Mouse (Mus musculus): ENCODE results near the gene Dguok.

The Dguok gene

GRCm38 (mm10) chr6:83506258-83507167 lies at the start of gene Dguok:
Gene Dguok, minus strand, starts transcription at chr6:83506969.
- ChIA-PET POLR2A (interaction anchor here in 3 of 4 experiments (0.6 to 1.5 kb wide), 30 partner anchors 8 to 452 kb away, joined by 3 to 12 read pairs (median 3); partner anchors contain the start of genes Mob1a (in 2 of the 3), Mthfd2 (in 2 of the 3), Aup1 (in 1 of the 3) and Vax2 (in 1 of the 3)), CTCF (interaction anchor here in 3 of 4 experiments (0.5 to 1.0 kb wide), 5 partner anchors 76 to 1730 kb away, joined by 3 to 7 read pairs (median 4); partner anchors contain the start of gene Dctn1 (in 1 of the 3))

- CTCF ChIA-PET = no interaction called here
- POLR2A ChIA-PET = interaction anchor here in 1 of 4 experiments (0.9 kb wide), 1 partner anchor 9 kb away, joined by 4 read pairs; no protein-coding TSS in a partner anchor
Measured at GRCm38 (mm10) chr6:83555972-83556371, 49.2 kb upstream of the Dguok start.

- CTCF ChIA-PET = no interaction called here
- POLR2A ChIA-PET = no interaction called here
Measured at GRCm38 (mm10) chr6:83548346-83548745, 41.6 kb upstream of the Dguok start.

- CTCF ChIA-PET = interaction anchor here in 1 of 4 experiments (0.6 kb wide), 1 partner anchor 56 kb away, joined by 4 read pairs; no protein-coding TSS in a partner anchor
- POLR2A ChIA-PET = no interaction called here
Measured at GRCm38 (mm10) chr6:83545778-83546177, 39.0 kb upstream of the Dguok start.

GRCm38 (mm10) chr6:83541756-83542456 lies 35.1 kb upstream of the Dguok start:
- ChIA-PET POLR2A (no interaction called here), CTCF (no interaction called here)

- CTCF ChIA-PET = interaction anchor here in 1 of 4 experiments (0.6 kb wide), 1 partner anchor 20 kb away, joined by 6 read pairs; no protein-coding TSS in a partner anchor
- POLR2A ChIA-PET = interaction anchor here in 1 of 4 experiments (0.6 kb wide), 1 partner anchor 67 kb away, joined by 3 read pairs; no protein-coding TSS in a partner anchor
Measured at GRCm38 (mm10) chr6:83540017-83540416, 33.2 kb upstream of the Dguok start.

GRCm38 (mm10) chr6:83536795-83537059 lies 30.0 kb upstream of the Dguok start:
- POLR2A ChIA-PET = no interaction called here
- CTCF ChIA-PET = interaction anchor here in 1 of 4 experiments (1.3 kb wide), 1 partner anchor 239 kb away, joined by 3 read pairs; the partner anchor contains the start of gene Tex261

- ChIA-PET POLR2A (no interaction called here), CTCF (interaction anchor here in 1 of 4 experiments (1.3 kb wide), 1 partner anchor 240 kb away, joined by 3 read pairs; the partner anchor contains the start of gene Tex261)
Measured at GRCm38 (mm10) chr6:83536028-83536794, 29.4 kb upstream of the Dguok start, which contains the start of gene Actg2. Gene Actg2, minus strand, starts transcription at chr6:83536265.

- CTCF ChIA-PET = no interaction called here
- POLR2A ChIA-PET = no interaction called here
Measured at GRCm38 (mm10) chr6:83532608-83533007, 25.8 kb upstream of the Dguok start.

- ChIA-PET CTCF (interaction anchor here in 2 of 4 experiments (0.6 kb wide), 2 partner anchors 9 to 29 kb away, joined by 3 read pairs; no protein-coding TSS in a partner anchor), POLR2A (no interaction called here)
Measured at GRCm38 (mm10) chr6:83523194-83523593, 16.4 kb upstream of the Dguok start.

- ChIA-PET POLR2A (interaction anchor here in 1 of 4 experiments (1.3 kb wide), 1 partner anchor 12 kb away, joined by 6 read pairs; no protein-coding TSS in a partner anchor), CTCF (no interaction called here)
Measured at GRCm38 (mm10) chr6:83521784-83522183, 15.0 kb upstream of the Dguok start.

- ChIA-PET POLR2A (no interaction called here), CTCF (no interaction called here)
Measured at GRCm38 (mm10) chr6:83518637-83519036, 11.9 kb upstream of the Dguok start.

- CTCF ChIA-PET = interaction anchor here in 1 of 4 experiments (0.6 kb wide), 1 partner anchor 158 kb away, joined by 5 read pairs; no protein-coding TSS in a partner anchor
- POLR2A ChIA-PET = interaction anchor here in 1 of 4 experiments (0.6 kb wide), 1 partner anchor 351 kb away, joined by 3 read pairs; no protein-coding TSS in a partner anchor
Measured at GRCm38 (mm10) chr6:83515172-83515571, 8.4 kb upstream of the Dguok start.

GRCm38 (mm10) chr6:83512495-83512894 lies 5.7 kb upstream of the Dguok start:
- CTCF ChIA-PET = no interaction called here
- POLR2A ChIA-PET = no interaction called here

- ChIA-PET POLR2A (interaction anchor here in 3 of 4 experiments (0.6 to 1.7 kb wide), 5 partner anchors 11 to 406 kb away, joined by 3 to 6 read pairs (median 3); partner anchors contain the start of genes Mob1a (in 1 of the 3) and Mthfd2 (in 1 of the 3)), CTCF (interaction anchor here in 1 of 4 experiments (0.6 kb wide), 1 partner anchor 163 kb away, joined by 6 read pairs; no protein-coding TSS in a partner anchor)
Measured at GRCm38 (mm10) chr6:83510210-83510609, 3.4 kb upstream of the Dguok start.

- CTCF ChIA-PET = interaction anchor here in 1 of 4 experiments (0.6 kb wide), 1 partner anchor 9 kb away, joined by 3 read pairs; no protein-coding TSS in a partner anchor
- POLR2A ChIA-PET = interaction anchor here in 2 of 4 experiments (0.5 to 1.7 kb wide), 5 partner anchors 12 to 183 kb away, joined by 3 to 6 read pairs (median 4); partner anchors contain the start of genes Mob1a (in 1 of the 2) and Mthfd2 (in 1 of the 2)
Measured at GRCm38 (mm10) chr6:83509442-83509841, 2.7 kb upstream of the Dguok start.

- POLR2A ChIA-PET = interaction anchor here in 3 of 4 experiments (0.6 to 1.5 kb wide), 29 partner anchors 9 to 453 kb away, joined by 3 to 12 read pairs (median 4); partner anchors contain the start of genes Mob1a (in 2 of the 3), Mthfd2 (in 2 of the 3), Aup1 (in 1 of the 3) and Vax2 (in 1 of the 3)
- CTCF ChIA-PET = interaction anchor here in 3 of 4 experiments (0.6 to 1.0 kb wide), 5 partner anchors 76 to 796 kb away, joined by 3 to 7 read pairs (median 3); partner anchors contain the start of gene Dctn1 (in 1 of the 3)
Measured at GRCm38 (mm10) chr6:83507168-83507546, 388 bp upstream of the Dguok start.

GRCm38 (mm10) chr6:83505554-83505953 lies 1.2 kb downstream of the Dguok start:
- ChIA-PET CTCF (no interaction called here), POLR2A (interaction anchor here in 1 of 4 experiments (0.7 to 1.2 kb wide), 2 partner anchors 166 to 383 kb away, joined by 3 read pairs; no protein-coding TSS in a partner anchor)
